Mouse (Mus musculus) thymus, postnatal 0 days (tissue): ENCODE data around the gene Rps16. TPM values are rescaled to one million over a fixed set of nuclear protein-coding genes. Genes with fewer than 3 reads are reported as not detected.
A peak's percentile ranks its signal among the peaks of the same experiment; 100 is the strongest.
"Not testable (repeated sequence)": the region's sequence is repeated elsewhere in the genome, so short reads cannot be mapped to it uniquely, and the experiment has no call there.

Source experiments
- DNase-seq: peaks from one replicate; pipeline ENCODE4 v3.0.0-alpha.2; 2015; ENCODE audit warnings: low spot score
- polyA plus RNA-seq: library from polyadenylated mRNA; unstranded; fragments of >200 nt; fragmentation: Nextera tagmentation; extraction: Ambion mirVana; gene quantifications from 2 replicates; pipeline ENCODE4 v1.2.1, GENCODE M21; 2015

Gene Rps16
- polyA plus RNA-seq, 1 experiment from 2014 or later, result 1,689 TPM

DNA sequence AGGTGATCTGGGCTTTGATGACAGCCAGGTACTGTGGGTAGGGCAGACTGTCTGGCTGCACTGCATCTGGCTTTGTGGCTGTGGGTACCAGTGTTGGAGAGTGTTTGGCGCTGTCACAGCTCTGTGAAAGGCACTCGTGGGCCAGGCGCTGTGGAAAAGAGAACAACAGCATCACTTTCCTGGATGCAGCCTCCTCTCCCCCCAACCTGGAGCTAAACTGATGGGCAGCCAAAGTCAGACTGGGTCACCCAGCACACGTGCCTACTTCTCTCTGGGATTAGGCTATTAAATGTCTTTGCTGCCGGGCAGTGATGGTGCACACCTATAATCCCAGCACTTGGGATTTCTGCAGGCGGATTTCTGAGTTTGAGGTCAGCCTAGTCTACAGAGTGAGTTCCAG lies 36.4 kb downstream of the Rps16 start:
- DNase-seq, result not testable (repeated sequence)

DNA sequence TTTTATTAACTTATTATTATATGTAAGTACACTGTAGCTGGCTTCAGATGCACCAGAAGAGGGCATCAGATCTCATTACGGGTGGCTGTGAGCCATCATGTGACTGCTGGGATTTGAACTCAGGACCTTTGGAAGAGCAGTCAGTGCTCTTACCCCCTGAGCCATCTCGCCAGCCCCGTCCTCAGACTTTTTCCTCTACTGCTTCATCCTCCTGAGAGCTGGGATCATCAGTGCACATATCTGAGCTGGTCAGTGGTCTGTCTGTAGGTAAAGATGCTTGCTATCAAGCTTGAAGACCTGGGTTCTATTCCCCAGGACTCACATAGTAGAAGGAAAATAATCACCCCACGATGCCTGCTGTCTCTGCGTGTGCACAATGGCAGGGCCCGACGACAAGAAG lies 36.9 kb downstream of the Rps16 start:
- not testable (repeated sequence) for DNase-seq

DNA sequence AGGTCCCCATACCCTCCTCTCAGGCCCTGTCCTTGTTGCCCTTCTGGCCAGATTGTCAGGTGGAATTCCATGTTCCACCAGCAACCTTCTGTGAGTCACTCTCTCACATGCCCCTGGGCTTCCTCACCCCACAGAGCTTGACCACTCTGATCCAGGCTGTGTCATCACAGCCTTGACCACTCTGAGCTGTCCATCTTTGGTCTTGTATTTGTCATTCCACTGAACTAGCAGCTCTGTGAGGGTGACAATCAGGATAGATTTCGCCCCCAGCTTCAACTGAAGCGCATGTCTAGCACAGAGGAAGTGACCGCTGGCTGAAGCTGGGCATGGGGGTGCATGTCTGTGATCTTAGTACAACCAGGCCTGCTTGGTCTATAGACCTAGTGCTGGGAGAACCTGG lies 39.9 kb downstream of the Rps16 start:
- DNase-seq, result no peak

DNA sequence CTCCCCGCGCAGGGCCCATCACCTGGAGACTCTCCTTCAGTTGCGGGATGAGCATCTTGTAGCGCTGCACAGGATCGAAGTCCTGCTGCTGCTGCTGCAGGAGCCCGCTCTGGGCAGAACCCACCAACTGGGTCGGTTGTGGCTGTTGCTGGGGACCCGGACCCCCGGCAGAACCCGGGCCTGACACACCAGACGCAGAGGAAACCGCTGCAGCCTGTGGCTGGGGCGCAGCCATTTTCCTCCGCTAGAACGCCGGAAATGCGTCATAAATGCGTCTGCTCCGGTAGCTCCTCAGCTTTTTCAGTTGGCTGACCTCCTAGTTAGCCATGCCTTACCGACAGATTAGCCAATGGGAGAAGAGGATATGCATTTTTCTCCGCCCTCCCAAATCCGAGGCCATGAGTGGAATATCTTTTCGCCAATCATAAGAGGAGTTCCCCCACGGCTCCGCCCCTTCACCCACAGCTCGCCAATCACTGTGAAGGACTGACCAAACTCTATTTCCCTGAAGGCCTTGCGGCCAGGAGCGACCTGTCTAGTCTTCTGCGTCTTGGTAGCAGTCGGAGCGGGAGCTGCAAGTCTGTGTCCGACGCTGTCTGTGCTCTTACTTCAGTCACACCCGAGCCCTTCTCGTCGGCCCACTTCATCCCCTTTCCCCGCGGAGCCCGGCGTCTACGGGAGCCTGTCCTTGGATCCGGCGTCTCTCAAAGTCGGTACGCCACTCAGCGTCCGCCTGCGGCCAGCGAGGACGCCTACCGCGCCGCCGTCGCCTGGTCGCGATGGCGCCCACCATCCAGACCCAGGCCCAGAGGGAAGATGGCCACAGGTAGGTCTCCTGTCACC lies 42.2 kb downstream of the Rps16 start, which contains the start of the genes Med29 and Paf1:
Gene Med29 (minus strand): TSS at position 280 of the 843 bp plus-strand sequence.
Gene Paf1 (plus strand): TSS at position 523 of the 843 bp plus-strand sequence.
- peak; percentile 98 for DNase-seq

DNA sequence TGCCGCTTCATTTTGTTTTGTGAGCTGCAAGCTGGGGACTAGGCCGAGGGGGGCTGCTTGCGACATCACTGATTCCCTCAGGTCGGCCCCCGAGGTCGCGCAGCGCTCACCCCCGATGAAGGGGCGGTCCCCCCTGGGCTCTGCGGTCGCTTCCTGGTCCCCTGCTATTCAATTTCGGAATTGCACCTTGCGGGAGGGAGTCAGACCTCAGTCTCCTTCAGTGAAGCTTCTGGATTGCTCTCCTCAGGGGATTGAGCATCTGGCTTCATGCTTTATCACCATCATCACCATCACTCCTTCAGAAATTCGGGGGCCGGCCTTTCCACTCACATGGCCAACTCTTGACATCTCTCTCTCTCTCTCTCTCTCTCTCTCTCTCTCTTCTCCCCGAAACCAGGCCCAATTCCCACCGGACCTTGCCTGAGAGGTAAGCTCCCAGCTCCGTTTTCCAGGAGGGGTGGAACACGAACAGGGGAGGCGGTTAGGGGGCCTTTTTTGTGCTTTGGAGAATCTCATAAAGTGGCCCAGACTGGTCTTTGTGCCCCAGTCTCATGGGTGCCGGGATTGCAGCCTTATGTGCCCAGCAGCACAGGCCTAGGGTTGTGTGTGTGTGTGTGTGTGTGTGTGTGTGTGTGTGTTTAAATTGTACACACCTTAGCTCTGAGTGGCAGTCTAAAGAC lies 43.0 kb downstream of the Rps16 start:
- DNase-seq, result no peak

DNA sequence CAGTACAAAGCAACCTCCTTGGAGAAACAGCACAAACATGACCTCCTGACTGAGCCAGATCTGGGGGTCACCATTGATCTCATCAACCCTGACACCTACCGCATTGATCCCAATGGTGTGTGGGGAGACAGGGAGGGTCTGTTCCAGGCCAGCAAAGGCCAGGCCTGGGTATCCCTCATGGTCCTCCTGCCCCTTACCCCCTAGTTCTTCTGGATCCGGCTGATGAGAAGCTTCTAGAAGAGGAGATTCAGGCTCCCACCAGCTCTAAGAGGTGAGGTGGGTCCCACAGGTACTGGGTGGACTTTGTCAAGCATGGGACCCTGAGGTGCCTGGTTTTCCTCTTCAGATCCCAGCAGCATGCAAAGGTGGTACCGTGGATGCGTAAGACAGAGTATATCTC lies 45.0 kb downstream of the Rps16 start:
- no peak for DNase-seq

DNA sequence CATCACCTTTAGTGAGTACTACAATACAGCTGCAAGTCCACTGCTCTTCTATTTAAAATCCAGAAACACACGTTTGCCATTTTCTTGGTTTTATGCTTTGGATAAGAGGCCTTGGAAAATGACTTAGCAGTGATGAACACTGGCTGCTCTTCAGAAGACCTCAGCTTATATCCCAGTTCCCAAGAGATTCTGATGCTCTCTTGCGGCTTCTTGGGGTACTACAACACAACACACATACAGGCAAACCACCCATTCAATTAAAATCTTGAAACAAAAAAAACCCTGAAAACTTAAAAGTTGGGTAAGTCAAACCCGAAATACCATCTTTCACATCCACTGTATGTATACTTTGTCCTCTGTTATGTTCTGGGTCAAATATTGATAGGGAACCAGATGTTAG lies 47.5 kb downstream of the Rps16 start:
- DNase-seq, result peak; percentile 25

DNA sequence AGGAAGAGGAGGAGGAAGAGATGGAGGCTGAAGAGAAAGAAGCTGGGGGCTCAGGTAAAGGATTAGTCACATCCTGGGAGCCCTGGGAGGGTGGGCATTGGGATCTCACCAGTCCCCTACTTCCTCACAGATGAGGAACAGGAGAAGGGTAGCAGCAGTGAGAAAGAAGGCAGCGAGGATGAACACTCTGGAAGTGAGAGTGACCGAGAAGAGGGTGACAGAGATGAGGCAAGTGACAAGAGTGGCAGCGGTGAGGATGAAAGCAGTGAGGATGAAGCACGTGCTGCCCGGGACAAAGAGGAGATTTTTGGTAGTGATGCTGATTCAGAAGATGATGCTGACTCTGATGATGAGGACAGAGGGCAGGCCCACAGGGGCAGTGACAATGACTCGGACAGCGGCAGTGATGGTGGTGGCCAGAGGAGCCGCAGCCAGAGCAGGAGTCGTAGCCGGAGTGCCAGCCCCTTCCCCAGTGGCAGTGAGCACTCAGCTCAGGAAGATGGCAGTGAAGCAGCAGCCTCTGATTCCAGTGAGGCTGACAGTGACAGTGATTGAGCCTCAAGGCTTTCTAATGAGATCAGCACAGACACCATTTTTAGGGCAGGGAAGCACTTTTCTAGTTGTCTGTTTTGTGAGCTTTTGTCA lies 48.4 kb downstream of the Rps16 start:
- DNase-seq, result no peak

DNA sequence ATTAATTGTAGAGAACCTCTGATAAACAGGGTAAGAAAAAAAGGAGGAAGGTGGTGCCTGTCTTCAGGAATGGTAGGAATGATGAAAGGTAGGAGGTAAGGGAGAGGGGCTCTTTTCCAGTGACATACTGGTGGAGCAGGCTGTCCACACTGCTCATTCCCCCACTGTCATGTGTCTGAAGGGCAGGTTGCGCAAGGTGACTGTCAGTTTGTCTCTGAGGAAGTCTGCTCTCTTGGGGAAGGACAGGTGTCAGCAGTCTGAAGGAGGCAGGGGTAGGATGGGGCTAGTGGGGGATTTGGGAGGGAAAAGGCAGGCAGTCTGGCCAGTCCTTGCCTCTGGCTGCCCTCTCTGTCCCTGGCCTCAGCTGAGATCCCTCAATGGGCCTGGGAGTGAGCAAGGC lies 50.6 kb downstream of the Rps16 start:
- no peak for DNase-seq

DNA sequence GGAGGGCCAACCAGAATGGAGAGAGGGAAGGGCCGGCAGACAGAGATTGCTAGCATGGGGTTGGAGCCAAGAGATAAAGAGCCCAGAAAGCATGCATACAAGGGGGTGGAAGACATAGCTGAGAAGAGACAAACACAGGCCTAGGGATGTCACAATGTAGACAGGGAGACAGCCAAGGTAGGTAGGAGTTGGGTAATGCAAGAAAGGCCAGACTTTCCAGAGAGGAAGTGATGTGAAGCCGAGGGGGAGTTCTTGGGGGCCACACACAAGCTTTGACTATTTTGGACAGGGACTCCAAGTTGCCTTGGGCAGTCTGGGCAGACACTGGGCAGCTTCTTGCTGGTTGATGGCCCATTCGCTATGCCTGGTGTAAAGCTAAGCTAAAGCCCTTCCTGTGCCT lies 51.5 kb downstream of the Rps16 start:
- DNase-seq, result no peak

Other genes with a start within 250 kb of the Rps16 start
- gene 9530053A07Rik, start 221.2 kb upstream of the Rps16 start, polyA plus RNA-seq, result 0.22 and 0.40 TPM in 2 replicates
- gene Fbl, start 180.9 kb upstream of the Rps16 start, polyA plus RNA-seq, result 147 and 150 TPM in 2 replicates
- gene Dyrk1b, start 171.2 kb upstream of the Rps16 start, polyA plus RNA-seq, result 11.5 and 12.4 TPM in 2 replicates
- gene Eid2, start 82.8 kb upstream of the Rps16 start, polyA plus RNA-seq, result 3.6 TPM in 2 replicates
- 7.5 and 8.5 TPM in 2 replicates for gene Eid2b, start 72.9 kb upstream of the Rps16 start, polyA plus RNA-seq
- gene Selenov, start 59.5 kb upstream of the Rps16 start, polyA plus RNA-seq, result not detected in 2 replicates
- gene Dll3, start 48.4 kb upstream of the Rps16 start, polyA plus RNA-seq, result 0.33 and 0.51 TPM in 2 replicates
- gene Timm50, start 38.6 kb upstream of the Rps16 start, polyA plus RNA-seq, result 116 and 125 TPM in 2 replicates
- 73.3 and 80.4 TPM in 2 replicates for gene Supt5, start 11.9 kb upstream of the Rps16 start, polyA plus RNA-seq
- 35.4 and 49.6 TPM in 2 replicates for gene Plekhg2, start 21.9 kb downstream of the Rps16 start, polyA plus RNA-seq
- gene Zfp36, start 29.6 kb downstream of the Rps16 start, polyA plus RNA-seq, result 70.6 and 72.0 TPM in 2 replicates
- 42.0 and 42.5 TPM in 2 replicates for gene Med29, start 42.1 kb downstream of the Rps16 start, polyA plus RNA-seq
- gene Paf1, start 42.3 kb downstream of the Rps16 start, polyA plus RNA-seq, result 59.3 and 64.0 TPM in 2 replicates
- gene Gmfg, start 86.8 kb downstream of the Rps16 start, polyA plus RNA-seq, result 777 and 920 TPM in 2 replicates
- gene Lrfn1, start 101.3 kb downstream of the Rps16 start, polyA plus RNA-seq, result 0.86 and 1.1 TPM in 2 replicates
- 0.30 TPM in 1 of 2 replicates, not detected in the other for gene Ifnl2, start 159.8 kb downstream of the Rps16 start, polyA plus RNA-seq
- gene Ifnl3, start 172.2 kb downstream of the Rps16 start, polyA plus RNA-seq, result 0.26 and 0.34 TPM in 2 replicates
- gene Sycn, start 190.2 kb downstream of the Rps16 start, polyA plus RNA-seq, result 0.27 and 1.1 TPM in 2 replicates
- 0.27 and 0.64 TPM in 2 replicates for gene Nccrp1, start 196.6 kb downstream of the Rps16 start, polyA plus RNA-seq
- 10.5 and 10.9 TPM in 2 replicates for gene Samd4b, start 247.5 kb downstream of the Rps16 start, polyA plus RNA-seq
- 15.4 and 20.3 TPM in 2 replicates for gene Pak4, start 247.5 kb downstream of the Rps16 start, polyA plus RNA-seq